Mouse (Mus musculus): ENCODE data around the gene Sik3.

DNA sequence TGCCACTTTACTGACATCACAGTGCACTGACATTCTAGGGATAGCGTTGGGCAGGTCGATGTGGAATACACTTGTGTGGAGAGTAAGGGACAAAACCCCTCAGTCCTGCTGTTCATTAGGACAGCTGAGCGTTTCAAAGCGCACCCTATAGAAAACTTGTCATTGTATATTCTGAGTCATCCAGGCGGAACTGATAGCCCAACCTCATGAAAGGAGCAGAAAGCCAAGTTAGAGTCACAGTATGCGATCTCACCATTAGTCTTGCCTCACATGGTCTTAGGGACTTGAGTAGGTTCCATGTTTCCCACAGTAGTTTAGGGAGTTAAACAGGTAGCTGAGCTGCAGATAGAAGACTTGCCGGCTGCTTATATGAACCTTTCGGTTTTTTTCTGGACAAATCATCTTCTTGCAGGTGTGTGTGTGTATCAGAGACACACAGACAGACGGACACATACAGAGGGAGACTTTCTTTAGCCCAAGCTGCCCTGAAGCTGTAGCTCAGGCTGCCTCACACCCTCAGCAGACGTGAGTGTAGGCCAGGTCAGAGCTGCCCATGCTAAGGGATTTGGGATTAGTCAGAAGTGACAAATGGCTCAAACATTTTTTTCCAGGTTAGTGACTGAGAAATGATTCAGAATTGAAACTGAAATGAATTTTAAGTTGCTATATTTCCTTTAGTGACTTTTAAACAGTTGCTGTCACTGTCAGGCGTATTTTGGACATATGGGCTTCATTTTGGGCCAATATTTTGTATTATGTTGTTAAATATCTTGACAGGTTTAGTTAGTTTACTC is 34.3 kb downstream of the Sik3 start:
- TF ChIP-seq CTCF (IDR thresholded peaks at IDR 0.05; ENCODE audit: extremely low read depth, insufficient read depth, insufficient read length, insufficient replicate concordance) (no peak), POLR2A (IDR thresholded peaks at IDR 0.05; ENCODE audit: low read depth, low read length) (no peak)

Data from spleen, adult 2 months (tissue).